Mouse (Mus musculus): ENCODE measurements around the gene Thtpa.

The Thtpa gene

GRCm38 (mm10) chr14:55148363-55148915 lies 53.9 kb downstream of the Thtpa start:
- DNase-seq = peak in 1 of 2 experiments; percentile 68

Measured in lung, postnatal 4 days (tissue).